Mouse (Mus musculus) forebrain, embryonic 14.5 days (tissue): ENCODE data around the gene Pip4p1. TPM values are rescaled to one million over a fixed set of nuclear protein-coding genes. Genes with fewer than 3 reads are reported as not detected.
"Not testable (repeated sequence)": the region's sequence is repeated elsewhere in the genome, so short reads cannot be mapped to it uniquely, and the experiment has no call there.

Experiments used
- ATAC-seq: fragments of 200-750 bp; cut with Nextera tagmentation; 2 replicates; pipeline ENCODE4 v1.8.0; 2017; ENCODE audit warnings: mild to moderate bottlenecking, moderate library complexity
- DNase-seq: peaks from one replicate; pipeline ENCODE4 v3.0.0-alpha.2; 2015; ENCODE audit warnings: low spot score
- H3K27ac ChIP-seq: fragments of 300-500 bp; sonication (generic); 2 replicates; pipeline ENCODE4 v1.5.1; 2014; ENCODE audit warnings: low read depth, mild to moderate bottlenecking, control low read depth, low read length, moderate library complexity
- H3K27me3 ChIP-seq: fragments of 300-500 bp; sonication (generic); replicated peaks from 2 replicates; pipeline ENCODE4 v1.6.1; 2014; ENCODE audit warnings: low read length, control low read depth, mixed read lengths; ENCODE audit not compliant: control insufficient read depth, insufficient read depth
- H3K36me3 ChIP-seq: fragments of 300-500 bp; sonication (generic); 2 replicates; pipeline ENCODE4 v1.6.1; 2014; ENCODE audit warnings: low read length, control low read depth; ENCODE audit not compliant: control insufficient read depth, insufficient read depth
- H3K4me1 ChIP-seq: fragments of 300-500 bp; sonication (generic); 2 replicates; pipeline ENCODE4 v1.6.1; 2014; ENCODE audit warnings: antibody characterized with exemption, low read length, control low read depth; ENCODE audit not compliant: control insufficient read depth, insufficient read depth
- H3K4me2 ChIP-seq: fragments of 300-500 bp; sonication (generic); 2 replicates; pipeline ENCODE4 v1.6.1; 2014; ENCODE audit warnings: mild to moderate bottlenecking, control low read depth, low read length
- H3K4me3 ChIP-seq: fragments of 300-500 bp; sonication (generic); 2 replicates; pipeline ENCODE4 v1.5.1; 2014; ENCODE audit warnings: low read depth, low read length, control low read depth
- H3K9ac ChIP-seq: fragments of 300-500 bp; sonication (generic); 2 replicates; pipeline ENCODE4 v1.6.1; 2014; ENCODE audit warnings: mild to moderate bottlenecking, low read length, control low read depth, moderate library complexity
- H3K9me3 ChIP-seq: fragments of 300-500 bp; sonication (generic); replicated peaks from 2 replicates; pipeline ENCODE4 v1.6.1; 2016; ENCODE audit warnings: low read length, control low read depth, mixed read lengths; ENCODE audit not compliant: control insufficient read depth
- WGBS: fragments of 180-500 bp; shearing (Covaris S2); extraction: QIAGEN DNeasy Blood & Tissue Kit; methylation state at CpG from one replicate; pipeline ENCODE4 v1.1.7; 2014; 5-methylcytosine and 5-hydroxymethylcytosine counted together
- polyA plus RNA-seq: library from polyadenylated mRNA; unstranded; fragments of >200 nt; fragmentation: Nextera tagmentation; extraction: Ambion mirVana; gene quantifications from 2 replicates; pipeline ENCODE4 v1.2.1, GENCODE M21; 2014

Pip4p1 gene
- polyA plus RNA-seq, 1 experiment from 2014 or later = 86.0 TPM

- not testable (repeated sequence) for DNase-seq, ATAC-seq
- 21% methylated on average over 3 of the region's 3 CpGs for WGBS
Measured at GRCm38 (mm10) chr14:50945526-50945925, 14.9 kb upstream of the Pip4p1 start.

GRCm38 (mm10) chr14:50945081-50945480 lies 14.4 kb upstream of the Pip4p1 start:
- H3K9me3 ChIP-seq, DNase-seq, H3K36me3 ChIP-seq, H3K27me3 ChIP-seq, H3K4me1 ChIP-seq: not testable (repeated sequence)
- Histone ChIP-seq H3K4me2 (peak overlapping the region; percentile 57), H3K9ac (peak overlapping the region; percentile 59), H3K27ac (peak overlapping the region; percentile 75; the same call in 1 of the 2 replicates), H3K4me3 (peak overlapping the region; percentile 41)
- WGBS = 4% methylated on average over 6 of the region's 6 CpGs
- 0 out of 2 replicates have a peak, but pooled peaks have one; percentile 10 for ATAC-seq

More at GRCm38 (mm10) chr14:50945526-50945925, 14.9 kb upstream of the Pip4p1 start:
- not testable (repeated sequence) for H3K27ac ChIP-seq, H3K9me3 ChIP-seq, H3K4me1 ChIP-seq, H3K27me3 ChIP-seq, H3K36me3 ChIP-seq
- peak overlapping the region; percentile 59; the same call in 1 of the 2 replicates for H3K9ac ChIP-seq
- peak overlapping the region; percentile 57 for H3K4me2 ChIP-seq
- peak overlapping the region; percentile 41 for H3K4me3 ChIP-seq

GRCm38 (mm10) chr14:50944668-50945033 lies 14.0 kb upstream of the Pip4p1 start:
- 0% methylated on average over 14 of the region's 15 CpGs for WGBS
- not testable (repeated sequence) for H3K36me3 ChIP-seq, H3K27me3 ChIP-seq, H3K9me3 ChIP-seq, H3K4me1 ChIP-seq
- DNase-seq = peak; percentile 64
- Histone ChIP-seq H3K9ac (peak overlapping the region; percentile 59), H3K4me3 (peak overlapping the region; percentile 41), H3K27ac (peak overlapping the region; percentile 75), H3K4me2 (peak overlapping the region; percentile 57)
- peak; percentile 97 for ATAC-seq

GRCm38 (mm10) chr14:50943932-50944667 lies 13.4 kb upstream of the Pip4p1 start, which contains the start of gene Gm49342:
Gene Gm49342 (plus strand): TSS chr14:50944517.
- no peaks in the 10 kb centered on the region for H3K36me3 ChIP-seq
- peak; percentile 97 for ATAC-seq
- no peaks in the 10 kb centered on the region for H3K9me3 ChIP-seq

GRCm38 (mm10) chr14:50938940-50939339 lies 8.3 kb upstream of the Pip4p1 start:
- 54% methylated on average over 2 of the region's 2 CpGs for WGBS
- Histone ChIP-seq H3K9me3 (no peaks in the 10 kb centered on the region), H3K4me1 (no peaks in the 10 kb centered on the region), H3K9ac (no peak overlapping the region), H3K36me3 (no peaks in the 10 kb centered on the region), H3K27me3 (no peaks in the 10 kb centered on the region), H3K27ac (no peak overlapping the region), H3K4me3 (no peak overlapping the region), H3K4me2 (no peak overlapping the region)
- ATAC-seq (no peak), DNase-seq (no peak)

More at GRCm38 (mm10) chr14:50943932-50944667, 13.4 kb upstream of the Pip4p1 start, which contains the start of gene Gm49342:
- Histone ChIP-seq H3K9ac (peak within 1 kb of the TSS; percentile 59), H3K4me3 (peak within 1 kb of the TSS; percentile 41), H3K27me3 (no peaks in the 10 kb centered on the region), H3K27ac (peak within 1 kb of the TSS; percentile 75), H3K4me2 (peak within 1 kb of the TSS; percentile 57), H3K4me1 (no peaks in the 10 kb centered on the region)
- 14% methylated on average over 31 of the region's 31 CpGs for WGBS
- peak; percentile 90 for DNase-seq

- ATAC-seq (no peak), DNase-seq (no peak)
- WGBS = 78% methylated on average over 3 of the region's 3 CpGs
- Histone ChIP-seq H3K36me3 (no peaks in the 10 kb centered on the region), H3K4me2 (no peak overlapping the region), H3K27me3 (no peaks in the 10 kb centered on the region), H3K27ac (no peak overlapping the region), H3K4me3 (no peak overlapping the region), H3K9ac (no peak overlapping the region), H3K4me1 (no peaks in the 10 kb centered on the region), H3K9me3 (no peaks in the 10 kb centered on the region)
Measured at GRCm38 (mm10) chr14:50938119-50938908, 7.7 kb upstream of the Pip4p1 start.

- WGBS = 50% methylated on average over 1 of the region's 1 CpGs
- Histone ChIP-seq H3K9me3 (no peaks in the 10 kb centered on the region), H3K4me2 (no peak overlapping the region), H3K4me1 (no peaks in the 10 kb centered on the region), H3K27me3 (no peaks in the 10 kb centered on the region), H3K27ac (no peak overlapping the region), H3K4me3 (no peak overlapping the region), H3K9ac (no peak overlapping the region), H3K36me3 (no peaks in the 10 kb centered on the region)
- ATAC-seq (no peak), DNase-seq (no peak)
Measured at GRCm38 (mm10) chr14:50936649-50937048, 6.0 kb upstream of the Pip4p1 start.

GRCm38 (mm10) chr14:50931493-50932020 lies 901 bp upstream of the Pip4p1 start:
- no peaks in the 10 kb centered on the region for H3K27me3 ChIP-seq
- H3K4me3 ChIP-seq = peak overlapping the region; percentile 95
- peak overlapping the region; percentile 82 for H3K27ac ChIP-seq
- ATAC-seq (no peak), DNase-seq (no peak)
- WGBS = 14% methylated on average over 12 of the region's 12 CpGs
- peaks cover 6% of the 10 kb centered on the region; the same call in 1 of the 2 replicates for H3K4me1 ChIP-seq
- H3K36me3 ChIP-seq = peaks cover 30% of the 10 kb centered on the region
- no peaks in the 10 kb centered on the region for H3K9me3 ChIP-seq
- peak overlapping the region; percentile 64 for H3K4me2 ChIP-seq
- H3K9ac ChIP-seq = peak overlapping the region; percentile 68
